Mouse (Mus musculus) heart, embryonic 12.5 days (tissue): Measurements from ENCODE around the gene Ucma. TPM values are rescaled to one million over a fixed set of nuclear protein-coding genes. Genes with fewer than 3 reads are reported as not detected.

Experiments
- ATAC-seq: fragments of 200-750 bp; cut with Nextera tagmentation; 2 replicates; pipeline ENCODE4 v1.8.0; 2017; ENCODE audit warnings: moderate TSS enrichment, moderate library complexity; ENCODE audit not compliant: insufficient number of reproducible peaks, low FRiP score
- H3K27ac ChIP-seq: fragments of 300-500 bp; sonication (generic); 2 replicates; pipeline ENCODE4 v1.5.1; 2016; ENCODE audit warnings: mild to moderate bottlenecking, moderate library complexity; ENCODE audit not compliant: poor library complexity, severe bottlenecking
- H3K27me3 ChIP-seq: fragments of 300-500 bp; sonication (generic); replicated peaks from 2 replicates; pipeline ENCODE4 v1.6.1; 2016; ENCODE audit warnings: mild to moderate bottlenecking, moderate library complexity
- H3K36me3 ChIP-seq: fragments of 300-500 bp; sonication (generic); 2 replicates; pipeline ENCODE4 v1.6.1; 2016; ENCODE audit warnings: mild to moderate bottlenecking, moderate library complexity
- H3K4me1 ChIP-seq: fragments of 300-500 bp; sonication (generic); replicated peaks from 2 replicates; pipeline ENCODE4 v1.6.1; 2016; ENCODE audit warnings: mild to moderate bottlenecking
- H3K4me2 ChIP-seq: fragments of 300-500 bp; sonication (generic); 2 replicates; pipeline ENCODE4 v1.6.1; 2016; ENCODE audit warnings: mild to moderate bottlenecking, moderate library complexity
- H3K4me3 ChIP-seq: fragments of 300-500 bp; sonication (generic); 2 replicates; pipeline ENCODE4 v1.5.1; 2016; ENCODE audit warnings: mild to moderate bottlenecking
- H3K9ac ChIP-seq: fragments of 300-500 bp; sonication (generic); 2 replicates; pipeline ENCODE4 v1.6.1; 2016; ENCODE audit warnings: mild to moderate bottlenecking, moderate library complexity
- H3K9me3 ChIP-seq: fragments of 300-500 bp; sonication (generic); replicated peaks from 2 replicates; pipeline ENCODE4 v1.6.1; 2016; ENCODE audit warnings: mild to moderate bottlenecking, moderate library complexity
- WGBS: fragments of 180-500 bp; shearing (Covaris S2); methylation state at CpG from one replicate; pipeline ENCODE4 v1.1.7; 2016; 5-methylcytosine and 5-hydroxymethylcytosine counted together
- polyA plus RNA-seq: library from polyadenylated mRNA; unstranded; fragments of >200 nt; fragmentation: Nextera tagmentation; extraction: Ambion mirVana; gene quantifications from 2 replicates; pipeline ENCODE4 v1.2.1, GENCODE M21; 2016

Ucma gene
- polyA plus RNA-seq, 1 experiment from 2014 or later = not detected

DNA sequence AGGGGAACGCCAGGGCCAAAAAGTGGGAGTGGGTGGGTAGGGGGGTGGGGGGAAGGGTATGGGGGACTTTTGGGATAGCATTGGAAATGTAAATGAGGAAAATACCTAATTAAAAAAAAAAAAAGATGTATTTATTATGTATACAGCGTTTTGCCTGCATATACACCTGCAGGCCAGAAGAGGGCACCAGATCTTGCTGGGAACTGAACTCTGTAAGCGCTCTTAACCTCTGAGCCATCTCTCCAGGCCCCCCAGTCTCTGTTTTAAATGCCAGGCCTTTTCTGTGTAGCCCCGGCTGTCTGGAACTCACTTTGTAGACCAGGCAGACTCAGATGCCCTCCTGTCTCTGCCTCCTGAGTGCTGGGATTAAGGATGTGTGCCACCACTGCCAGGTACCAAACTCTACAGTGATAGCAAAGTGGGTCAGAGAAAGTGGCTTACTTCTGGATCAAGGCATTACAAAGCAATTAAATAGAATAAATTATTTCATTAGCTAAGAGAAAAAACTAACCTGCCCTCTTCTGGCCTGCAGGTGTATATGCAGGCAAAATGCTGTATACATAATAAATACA lies 49.3 kb downstream of the Ucma start:
- Histone ChIP-seq H3K9ac (no peak overlapping the region), H3K27me3 (no peaks in the 10 kb centered on the region), H3K4me2 (no peak overlapping the region), H3K9me3 (no peaks in the 10 kb centered on the region), H3K4me3 (no peak overlapping the region), H3K36me3 (peaks cover 10% of the 10 kb centered on the region; the same call in 1 of the 2 replicates), H3K4me1 (peaks cover 6% of the 10 kb centered on the region; the same call in 1 of the 2 replicates), H3K27ac (no peak overlapping the region)
- 44% methylated on average over 4 of the region's 4 CpGs for WGBS
- no peak for ATAC-seq

- Histone ChIP-seq H3K4me3 (no peak overlapping the region), H3K27ac (no peak overlapping the region), H3K4me2 (no peak overlapping the region), H3K4me1 (peaks cover 6% of the 10 kb centered on the region; the same call in 1 of the 2 replicates), H3K9ac (no peak overlapping the region), H3K27me3 (no peaks in the 10 kb centered on the region), H3K36me3 (peaks cover 17% of the 10 kb centered on the region), H3K9me3 (no peaks in the 10 kb centered on the region)
- 79% methylated on average over 6 of the region's 6 CpGs for WGBS
- no peak for ATAC-seq
These were observed 51.1 kb downstream of the Ucma start for GRCm38 (mm10) chr2:5027057-5027456.

DNA sequence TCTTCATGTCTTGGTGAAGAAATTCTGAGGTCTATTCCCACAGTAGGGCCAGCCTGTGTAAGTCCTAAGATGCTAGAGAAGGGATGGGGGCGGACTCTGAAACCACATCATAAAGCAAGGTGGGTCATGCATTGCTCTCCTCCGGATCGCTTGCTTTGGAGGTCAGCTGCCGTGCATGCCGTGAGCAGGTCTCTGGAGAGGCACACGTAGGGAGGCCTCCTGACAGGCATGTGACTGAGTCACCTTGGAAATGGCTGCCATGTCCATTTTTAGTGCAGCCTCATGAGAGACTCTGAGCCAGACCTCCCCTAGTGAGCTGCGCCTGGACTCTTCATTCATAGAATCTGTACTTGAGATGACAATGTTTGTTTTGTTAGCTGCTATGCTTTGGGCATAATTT lies 52.1 kb downstream of the Ucma start:
- H3K36me3 ChIP-seq = peaks cover 17% of the 10 kb centered on the region
- H3K9me3 ChIP-seq = no peaks in the 10 kb centered on the region
- H3K9ac ChIP-seq = no peak overlapping the region
- no peaks in the 10 kb centered on the region for H3K27me3 ChIP-seq
- ATAC-seq = no peak
- no peak overlapping the region for H3K27ac ChIP-seq
- H3K4me2 ChIP-seq = no peak overlapping the region
- no peak overlapping the region for H3K4me3 ChIP-seq
- WGBS = 69% methylated on average over 7 of the region's 7 CpGs
- peaks cover 6% of the 10 kb centered on the region; the same call in 1 of the 2 replicates for H3K4me1 ChIP-seq

DNA sequence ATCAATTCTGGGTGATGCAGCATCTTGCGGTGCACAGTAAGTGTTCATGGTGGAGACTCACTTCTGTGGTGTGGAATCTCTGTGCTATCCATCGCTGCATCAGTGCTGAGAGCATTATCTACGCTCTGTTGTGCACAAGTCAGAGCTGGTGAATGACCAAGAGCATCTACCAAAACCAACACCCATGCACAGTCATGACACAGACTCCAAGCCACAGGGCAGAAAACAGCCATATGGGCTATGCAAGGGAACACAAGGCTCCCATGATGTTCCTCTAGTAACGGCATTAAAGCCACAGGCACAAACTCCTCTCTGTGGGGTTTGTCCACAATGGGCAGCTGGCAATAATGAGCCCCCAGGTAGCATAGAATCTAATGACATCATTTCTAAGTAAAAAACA lies 53.9 kb downstream of the Ucma start:
- peaks cover 17% of the 10 kb centered on the region for H3K36me3 ChIP-seq
- H3K27ac ChIP-seq = no peak overlapping the region
- H3K9ac ChIP-seq = no peak overlapping the region
- no peak for ATAC-seq
- H3K9me3 ChIP-seq = no peaks in the 10 kb centered on the region
- H3K4me2 ChIP-seq = no peak overlapping the region
- no peak overlapping the region for H3K4me3 ChIP-seq
- H3K4me1 ChIP-seq = peaks cover 7% of the 10 kb centered on the region; the same call in 1 of the 2 replicates
- 87% methylated on average over 4 of the region's 4 CpGs for WGBS
- H3K27me3 ChIP-seq = no peaks in the 10 kb centered on the region

DNA sequence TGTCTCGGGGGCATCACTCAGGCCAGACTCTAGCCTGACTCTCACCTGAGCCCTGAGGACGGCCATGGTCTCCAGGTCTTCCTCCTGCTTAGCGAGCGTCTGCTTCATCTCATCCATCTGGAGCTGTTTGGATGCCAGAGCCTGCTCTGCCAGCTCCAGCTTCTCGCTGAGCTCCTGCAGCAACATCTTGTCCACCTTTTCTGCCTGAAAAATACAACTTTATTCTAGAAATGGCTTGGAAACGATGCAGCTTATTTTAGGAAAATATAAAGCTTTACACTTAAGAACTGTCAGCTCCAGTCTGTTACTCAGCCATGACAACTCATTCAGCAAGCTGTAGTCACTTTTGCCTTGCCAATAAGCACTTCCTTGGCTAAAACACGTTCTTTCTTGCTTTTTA lies 55.3 kb downstream of the Ucma start:
- Histone ChIP-seq H3K4me3 (no peak overlapping the region), H3K36me3 (peaks cover 15% of the 10 kb centered on the region; the same call in 1 of the 2 replicates), H3K4me1 (peaks cover 7% of the 10 kb centered on the region; the same call in 1 of the 2 replicates), H3K4me2 (no peak overlapping the region), H3K9ac (no peak overlapping the region), H3K27me3 (no peaks in the 10 kb centered on the region), H3K27ac (no peak overlapping the region), H3K9me3 (no peaks in the 10 kb centered on the region)
- ATAC-seq = no peak
- WGBS = 79% methylated on average over 7 of the region's 7 CpGs

DNA sequence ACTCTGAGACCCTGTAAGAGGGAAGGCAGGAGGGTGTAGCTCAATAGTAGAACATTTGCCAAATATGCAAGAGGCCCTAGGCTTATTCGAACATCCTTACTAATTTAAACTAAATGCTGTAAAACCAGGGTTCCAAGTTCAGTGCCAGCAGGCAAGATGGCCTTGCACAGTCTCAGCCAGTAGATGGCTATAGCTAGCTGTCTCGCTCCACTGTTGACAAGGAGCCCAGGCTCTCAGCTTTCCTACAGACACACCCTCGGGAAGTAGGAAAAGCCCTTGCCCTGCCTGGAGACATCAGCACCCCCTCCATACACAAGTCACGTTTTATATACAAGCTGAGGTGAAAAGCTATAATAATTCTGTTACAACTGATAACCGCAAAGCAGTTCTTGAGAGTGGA lies 56.7 kb downstream of the Ucma start:
- H3K4me3 ChIP-seq = no peak overlapping the region
- ATAC-seq = no peak
- H3K4me1 ChIP-seq = peaks cover 7% of the 10 kb centered on the region; the same call in 1 of the 2 replicates
- H3K4me2 ChIP-seq = no peak overlapping the region
- H3K9ac ChIP-seq = no peak overlapping the region
- no peaks in the 10 kb centered on the region for H3K27me3 ChIP-seq
- WGBS = 64% methylated on average over 5 of the region's 5 CpGs
- H3K9me3 ChIP-seq = no peaks in the 10 kb centered on the region
- H3K36me3 ChIP-seq = peaks cover 9% of the 10 kb centered on the region; the same call in 1 of the 2 replicates
- no peak overlapping the region for H3K27ac ChIP-seq

- peaks cover 5% of the 10 kb centered on the region; the same call in 1 of the 2 replicates for H3K4me1 ChIP-seq
- no peak overlapping the region for H3K27ac ChIP-seq
- peak; percentile 61; the same call in 1 of the 2 replicates for ATAC-seq
- H3K9ac ChIP-seq = no peak overlapping the region
- no peaks in the 10 kb centered on the region for H3K9me3 ChIP-seq
- WGBS = 68% methylated on average over 15 of the region's 15 CpGs
- H3K4me2 ChIP-seq = no peak overlapping the region
- no peaks in the 10 kb centered on the region for H3K27me3 ChIP-seq
- peaks cover 8% of the 10 kb centered on the region; the same call in 1 of the 2 replicates for H3K36me3 ChIP-seq
- no peak overlapping the region for H3K4me3 ChIP-seq
These were observed 57.9 kb downstream of the Ucma start for GRCm38 (mm10) chr2:5033546-5034420.

DNA sequence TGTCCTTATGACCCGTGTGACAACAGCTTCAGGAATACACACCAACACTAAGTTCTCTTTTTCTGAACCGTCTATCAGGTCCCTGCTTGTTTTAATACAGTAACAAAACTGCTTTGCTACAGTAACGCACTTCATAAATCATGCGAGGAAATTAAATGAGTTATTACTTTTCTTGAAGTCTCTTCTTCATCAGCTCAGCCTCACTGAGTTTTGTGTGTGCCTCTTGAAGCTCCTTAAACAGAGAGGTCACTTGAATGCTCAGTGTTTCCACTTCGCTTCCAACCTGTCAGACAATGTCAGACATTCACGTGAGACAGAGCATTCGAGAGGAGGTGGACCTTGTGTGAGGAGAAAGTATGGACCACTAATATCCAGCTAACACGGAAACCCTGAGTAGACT lies 58.9 kb downstream of the Ucma start:
- Histone ChIP-seq H3K9ac (no peak overlapping the region), H3K4me3 (no peak overlapping the region), H3K9me3 (no peaks in the 10 kb centered on the region), H3K36me3 (peaks cover 8% of the 10 kb centered on the region), H3K27ac (no peak overlapping the region), H3K4me2 (no peak overlapping the region), H3K27me3 (no peaks in the 10 kb centered on the region), H3K4me1 (peaks cover 5% of the 10 kb centered on the region; the same call in 1 of the 2 replicates)
- 75% methylated on average over 8 of the region's 8 CpGs for WGBS
- ATAC-seq = no peak

DNA sequence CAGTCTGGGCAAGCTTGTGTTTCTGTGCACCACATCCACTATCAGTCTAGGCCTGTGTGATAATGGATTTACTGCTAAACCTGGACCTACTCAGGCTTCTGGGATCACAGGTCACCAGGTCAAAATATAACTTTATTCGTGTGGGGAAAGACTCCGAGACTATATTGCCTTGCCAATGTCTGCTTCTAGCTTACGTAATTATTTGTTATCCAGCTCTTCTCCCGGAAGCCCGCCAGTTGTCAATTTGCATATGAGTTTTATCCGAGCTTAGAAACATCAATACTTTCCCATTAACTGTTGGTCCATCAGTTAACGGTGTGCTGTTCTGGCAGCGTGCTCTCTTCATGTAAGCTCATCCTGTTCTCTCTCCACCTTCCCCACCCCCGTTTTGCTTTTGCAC lies 59.3 kb downstream of the Ucma start:
- Histone ChIP-seq H3K27me3 (no peaks in the 10 kb centered on the region), H3K9me3 (no peaks in the 10 kb centered on the region), H3K36me3 (peaks cover 8% of the 10 kb centered on the region), H3K4me1 (peaks cover 5% of the 10 kb centered on the region; the same call in 1 of the 2 replicates), H3K27ac (no peak overlapping the region), H3K9ac (no peak overlapping the region), H3K4me3 (no peak overlapping the region), H3K4me2 (no peak overlapping the region)
- ATAC-seq = no peak
- 85% methylated on average over 9 of the region's 9 CpGs for WGBS
